Mouse (Mus musculus): ENCODE measurements around the gene Mef2b. TPM values are rescaled to one million over a fixed set of nuclear protein-coding genes. Genes with fewer than 3 reads are reported as not detected.
A peak's percentile ranks its signal among the peaks of the same experiment; 100 is the strongest.

The Mef2b gene
- 0.85 TPM for polyA plus RNA-seq (2012; fragmentation: generic; extraction: Trizol)

GRCm38 (mm10) chr8:70139026-70139857, at the start of gene Mef2b, which contains the start of the genes Rfxank and Borcs8:
Gene Mef2b, plus strand, starts transcription at chr8:70139711.
Gene Rfxank, minus strand, starts transcription at chr8:70139154.
Gene Borcs8, plus strand, starts transcription at chr8:70139499.
- Histone ChIP-seq H3K4me2 (ENCODE audit: low read depth) (peak within 1 kb of the TSS; percentile 96), H3K4me3 (peak within 1 kb of the TSS; percentile 70), H3K36me3 (ENCODE audit: control insufficient read depth, insufficient read depth) (no peaks in the 10 kb centered on the region), H3K79me2 (ENCODE audit: control insufficient read depth, insufficient read depth) (peaks cover 18% of the 10 kb centered on the region), H3K27me3 (ENCODE audit: control insufficient read depth, insufficient read depth, insufficient read length) (no peaks in the 10 kb centered on the region), H3ac (ENCODE audit: control insufficient read depth, insufficient read length) (no peak within 1 kb of the TSS)
- TF ChIP-seq MYOG (IDR thresholded peaks at IDR 0.05; ENCODE audit: control insufficient read depth in 1 of 3, insufficient read depth in 1 of 3, insufficient read length in 2 of 3, low read depth in 2 of 3) (no peak), MAX (IDR thresholded peaks at IDR 0.05; ENCODE audit: low read depth) (no peak), REST (IDR thresholded peaks at IDR 0.05; ENCODE audit: insufficient read depth, insufficient read length) (no peak), POLR2A (IDR thresholded peaks at IDR 0.05; ENCODE audit: insufficient read length, low read depth) (peak; percentile 47), SRF (IDR thresholded peaks at IDR 0.05; ENCODE audit: control insufficient read depth, insufficient read length, low read depth) (no peak), USF1 (IDR thresholded peaks at IDR 0.05; ENCODE audit: low read depth) (peak; percentile 5)

- peak overlapping the region; percentile 30 for H3K4me2 ChIP-seq (ENCODE audit: low read depth)
- H3K79me2 ChIP-seq (ENCODE audit: control insufficient read depth, insufficient read depth) = no peaks in the 10 kb centered on the region
- H3K27me3 ChIP-seq (ENCODE audit: control insufficient read depth, insufficient read depth, insufficient read length) = peaks cover 18% of the 10 kb centered on the region
- no peak overlapping the region for H3ac ChIP-seq (ENCODE audit: control insufficient read depth, insufficient read length)
- no peaks in the 10 kb centered on the region for H3K36me3 ChIP-seq (ENCODE audit: control insufficient read depth, insufficient read depth)
- TF ChIP-seq POLR2A (IDR thresholded peaks at IDR 0.05; ENCODE audit: insufficient read length, low read depth) (no peak), MAX (IDR thresholded peaks at IDR 0.05; ENCODE audit: low read depth) (no peak), POLR2AphosphoS2 (IDR thresholded peaks at IDR 0.05; ENCODE audit: insufficient read length, low read depth) (no peak), USF1 (IDR thresholded peaks at IDR 0.05; ENCODE audit: low read depth) (no peak), TCF3 (IDR thresholded peaks at IDR 0.05; ENCODE audit: insufficient read length, low read depth) (no peak), MYOD1 (IDR thresholded peaks at IDR 0.05; ENCODE audit: control insufficient read depth in 1 of 3, insufficient read length in 2 of 3, low read depth in 2 of 3) (no peak), SRF (IDR thresholded peaks at IDR 0.05; ENCODE audit: control insufficient read depth, insufficient read length, low read depth) (no peak), REST (IDR thresholded peaks at IDR 0.05; ENCODE audit: insufficient read depth, insufficient read length) (no peak)
- H3K4me3 ChIP-seq = no peak overlapping the region
These were observed 46.7 kb upstream of the Mef2b start for GRCm38 (mm10) chr8:70092786-70093185.

GRCm38 (mm10) chr8:70099276-70099675, 40.2 kb upstream of the Mef2b start:
- no peak overlapping the region for H3K4me2 ChIP-seq (ENCODE audit: low read depth)
- no peak overlapping the region for H3K4me3 ChIP-seq
- H3K27me3 ChIP-seq (ENCODE audit: control insufficient read depth, insufficient read depth, insufficient read length) = peaks cover 22% of the 10 kb centered on the region
- H3K79me2 ChIP-seq (ENCODE audit: control insufficient read depth, insufficient read depth) = no peaks in the 10 kb centered on the region
- H3ac ChIP-seq (ENCODE audit: control insufficient read depth, insufficient read length) = no peak overlapping the region
- no peak for TF ChIP-seq TCF3 (IDR thresholded peaks at IDR 0.05; ENCODE audit: insufficient read length, low read depth)
- no peak for TF ChIP-seq SRF (IDR thresholded peaks at IDR 0.05; ENCODE audit: control insufficient read depth, insufficient read length, low read depth)
- TF ChIP-seq POLR2AphosphoS2 (IDR thresholded peaks at IDR 0.05; ENCODE audit: insufficient read length, low read depth) = no peak
- TF ChIP-seq MYOG (IDR thresholded peaks at IDR 0.05; ENCODE audit: control insufficient read depth in 1 of 3, insufficient read depth in 1 of 3, insufficient read length in 2 of 3, low read depth in 2 of 3) = no peak
- no peak for TF ChIP-seq REST (IDR thresholded peaks at IDR 0.05; ENCODE audit: insufficient read depth, insufficient read length)
- TF ChIP-seq TCF12 (IDR thresholded peaks at IDR 0.05; ENCODE audit: insufficient read depth, poor library complexity, severe bottlenecking) = no peak
- TF ChIP-seq POLR2A (IDR thresholded peaks at IDR 0.05; ENCODE audit: insufficient read length, low read depth) = no peak
- TF ChIP-seq CEBPB (IDR thresholded peaks at IDR 0.05; ENCODE audit: insufficient read depth, poor library complexity, severe bottlenecking) = no peak
- TF ChIP-seq USF1 (IDR thresholded peaks at IDR 0.05; ENCODE audit: low read depth) = no peak
- no peak for TF ChIP-seq E2F4 (IDR thresholded peaks at IDR 0.05; ENCODE audit: insufficient read depth)
- H3K36me3 ChIP-seq (ENCODE audit: control insufficient read depth, insufficient read depth) = no peaks in the 10 kb centered on the region

- no peaks in the 10 kb centered on the region for H3K79me2 ChIP-seq (ENCODE audit: control insufficient read depth, insufficient read depth)
- peaks cover 18% of the 10 kb centered on the region for H3K27me3 ChIP-seq (ENCODE audit: control insufficient read depth, insufficient read depth, insufficient read length)
- H3ac ChIP-seq (ENCODE audit: control insufficient read depth, insufficient read length) = no peak overlapping the region
- H3K4me3 ChIP-seq = no peak overlapping the region
- H3K36me3 ChIP-seq (ENCODE audit: control insufficient read depth, insufficient read depth) = no peaks in the 10 kb centered on the region
- H3K4me2 ChIP-seq (ENCODE audit: low read depth) = no peak overlapping the region
- TF ChIP-seq SRF (IDR thresholded peaks at IDR 0.05; ENCODE audit: control insufficient read depth, insufficient read length, low read depth) = no peak
These were observed 39.3 kb upstream of the Mef2b start for GRCm38 (mm10) chr8:70100241-70100640.

- no peak overlapping the region for H3K4me3 ChIP-seq
- peaks cover 41% of the 10 kb centered on the region for H3K27me3 ChIP-seq (ENCODE audit: control insufficient read depth, insufficient read depth, insufficient read length)
- no peaks in the 10 kb centered on the region for H3K36me3 ChIP-seq (ENCODE audit: control insufficient read depth, insufficient read depth)
- H3K79me2 ChIP-seq (ENCODE audit: control insufficient read depth, insufficient read depth) = no peaks in the 10 kb centered on the region
- no peak overlapping the region for H3K4me2 ChIP-seq (ENCODE audit: low read depth)
- no peak for TF ChIP-seq TCF12 (IDR thresholded peaks at IDR 0.05; ENCODE audit: insufficient read depth, poor library complexity, severe bottlenecking)
- no peak for TF ChIP-seq MAX (IDR thresholded peaks at IDR 0.05; ENCODE audit: low read depth)
- TF ChIP-seq E2F4 (IDR thresholded peaks at IDR 0.05; ENCODE audit: insufficient read depth) = no peak
- H3ac ChIP-seq (ENCODE audit: control insufficient read depth, insufficient read length) = no peak overlapping the region
These were observed 35.0 kb upstream of the Mef2b start for GRCm38 (mm10) chr8:70104506-70104905.

All from myocyte (in vitro differentiated cells).